Mouse (Mus musculus) lung, adult 2 months (tissue): ENCODE measurements around the gene Armc2.

Source experiments
- CTCF ChIP-seq: fragments of 200-500 bp; IDR thresholded peaks from 2 replicates; pipeline ENCODE4 v1.5.1; 2011; ENCODE audit warnings: mild to moderate bottlenecking, low read length, control low read depth; ENCODE audit not compliant: insufficient read depth
- POLR2A ChIP-seq: fragments of 200-500 bp; IDR thresholded peaks from 2 replicates; pipeline ENCODE4 v1.6.1; 2011; ENCODE audit warnings: low read depth, mild to moderate bottlenecking, control low read depth, low read length, borderline replicate concordance; ENCODE audit errors: extremely low read depth

DNA sequence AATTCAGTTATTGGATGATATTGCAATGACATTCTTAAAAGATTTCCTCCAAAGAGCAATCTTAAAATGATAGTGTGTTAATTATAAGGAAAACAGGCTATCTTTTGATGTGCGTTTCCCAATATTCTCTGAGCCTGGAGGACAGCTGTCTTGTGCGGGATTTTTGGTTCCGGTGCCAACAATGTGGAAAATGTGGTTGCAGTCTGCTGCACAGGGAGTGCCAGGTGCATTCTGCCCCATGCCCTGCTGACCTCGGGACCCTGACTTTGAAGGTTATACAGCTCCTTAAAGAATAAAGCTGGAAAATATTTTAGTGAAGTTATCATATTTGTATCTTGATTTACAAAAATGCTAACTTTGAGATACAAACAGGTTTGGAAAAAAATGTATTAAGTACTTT lies 110.3 kb downstream of the Armc2 start:
- TF ChIP-seq CTCF (no peak), POLR2A (no peak)
